Mouse (Mus musculus) CH12.LX (cell line): ENCODE measurements around the gene Krt20.

Experiments used
- BHLHE40 ChIP-seq: IDR thresholded peaks from 2 replicates; pipeline ENCODE4 v1.6.1; 2011; ENCODE audit warnings: mild to moderate bottlenecking, low read depth, low read length, improper control_type of control experiment
- CTCF ChIP-seq, 2 experiments: IDR thresholded peaks in 1 of 2; conservative IDR thresholded peaks in 1 of 2; 2 replicates each; pipeline ENCODE4 v1.5.1; 2011 to 2012; ENCODE audit warnings: low read depth in 2 of 2, low read length in 2 of 2, improper control_type of control experiment in 1 of 2, inconsistent platforms in 1 of 2, mild to moderate bottlenecking in 1 of 2, moderate library complexity in 1 of 2
- MAX ChIP-seq: IDR thresholded peaks from 2 replicates; pipeline ENCODE4 v1.6.1; 2011; ENCODE audit warnings: low read length, improper control_type of control experiment
- MXI1 ChIP-seq: IDR thresholded peaks from 2 replicates; pipeline ENCODE4 v1.6.1; 2011; ENCODE audit warnings: mild to moderate bottlenecking, low read depth, low read length, improper control_type of control experiment
- NELFE ChIP-seq: IDR thresholded peaks from 2 replicates; pipeline ENCODE4 v1.6.1; 2011; ENCODE audit warnings: low read depth, low read length, improper control_type of control experiment
- PAX5 ChIP-seq: IDR thresholded peaks from 2 replicates; pipeline ENCODE4 v1.6.1; 2012; ENCODE audit warnings: low read length, inconsistent platforms, mixed read lengths
- POLR2A ChIP-seq: IDR thresholded peaks from 2 replicates; pipeline ENCODE4 v1.6.1; 2011; ENCODE audit warnings: low read depth, mild to moderate bottlenecking, improper control_type of control experiment, low read length

DNA sequence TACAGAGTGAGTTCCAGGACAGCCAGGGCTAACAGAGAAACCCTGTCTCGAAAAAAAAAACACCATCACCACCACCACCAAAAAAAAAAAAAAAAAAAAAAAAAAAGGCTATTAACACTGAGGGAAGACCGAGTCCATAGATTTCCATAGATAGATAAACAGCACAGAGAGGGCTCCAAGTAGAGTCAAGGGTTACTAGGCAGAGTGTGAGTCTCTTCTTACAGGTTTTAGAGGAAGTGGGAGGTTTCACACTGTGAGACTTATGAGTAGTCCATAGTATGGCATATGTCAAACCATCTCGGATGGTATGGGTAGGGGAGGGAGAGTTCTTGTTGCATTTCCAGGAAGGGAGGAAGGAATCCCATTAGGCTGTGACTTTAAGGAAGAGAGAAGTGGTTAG, 39.9 kb downstream of the Krt20 start:
- TF ChIP-seq CTCF (conservative IDR thresholded peaks at IDR 0.05 in 1 of 2, IDR thresholded peaks at IDR 0.05 in 1 of 2; ENCODE audit: low read depth in 2 of 2, low read length in 2 of 2): no peak
- TF ChIP-seq PAX5: no peak
- TF ChIP-seq MXI1: no peak
- no peak for TF ChIP-seq MAX
- TF ChIP-seq POLR2A: no peak
- TF ChIP-seq BHLHE40: no peak
- TF ChIP-seq NELFE: no peak
